Mouse (Mus musculus): ENCODE data around the gene Mms22l. TPM values are rescaled to one million over a fixed set of nuclear protein-coding genes. Genes with fewer than 3 reads are reported as not detected.

Gene Mms22l
- polyA plus RNA-seq, 1 experiment, result 63.7 TPM

- Histone ChIP-seq H3K36me3 (ENCODE audit: control insufficient read depth, insufficient read depth, low read length, poor library complexity, severe bottlenecking) (peaks cover 38% of the 10 kb centered on the region), H3K9me3 (replicated peaks; ENCODE audit: control insufficient read depth, insufficient read depth, low read length, poor library complexity, severe bottlenecking) (no peaks in the 10 kb centered on the region), H3K4me1 (ENCODE audit: control insufficient read depth, insufficient read depth, low read length) (no peaks in the 10 kb centered on the region), H3K27ac (ENCODE audit: insufficient read depth, low read length) (no peak overlapping the region), H3K4me3 (ENCODE audit: low read depth, low read length) (no peak overlapping the region), H3K27me3 (ENCODE audit: control insufficient read depth, insufficient read depth, low read length, poor library complexity, severe bottlenecking) (no peaks in the 10 kb centered on the region), H3K9ac (ENCODE audit: low read depth, poor library complexity, severe bottlenecking) (no peak overlapping the region)
- TF ChIP-seq EP300 (IDR thresholded peaks at IDR 0.05; ENCODE audit: insufficient read depth, low read depth, low read length) (no peak), CTCF (IDR thresholded peaks at IDR 0.05; ENCODE audit: low read depth, low read length) (no peak), POLR2A (IDR thresholded peaks at IDR 0.05; ENCODE audit: insufficient read depth, low read length) (no peak)
These were observed 105.5 kb downstream of the Mms22l start for GRCm38 (mm10) chr4:24601711-24602110.

DNA sequence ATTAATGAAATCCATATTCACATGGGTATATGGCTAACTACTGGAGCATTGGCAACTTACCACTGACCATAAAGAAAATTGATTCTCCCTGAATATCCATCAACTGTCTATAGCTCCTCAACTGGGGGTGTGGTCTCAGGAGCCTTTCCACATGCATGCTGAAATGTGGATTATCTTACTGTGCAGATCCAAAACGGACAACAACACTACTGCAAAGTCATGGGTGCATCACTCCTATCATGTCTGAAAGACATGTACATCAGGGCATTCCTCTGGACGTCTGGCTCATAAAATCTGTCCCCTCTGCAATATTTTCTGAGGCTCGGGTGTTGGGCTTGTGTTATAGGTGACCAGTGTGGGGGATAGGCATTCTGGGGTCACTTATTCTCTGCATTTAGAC lies 112.8 kb downstream of the Mms22l start:
- no peak overlapping the region for H3K9ac ChIP-seq (ENCODE audit: low read depth, poor library complexity, severe bottlenecking)
- no peak overlapping the region for H3K27ac ChIP-seq (ENCODE audit: insufficient read depth, low read length)
- peaks cover 11% of the 10 kb centered on the region for H3K36me3 ChIP-seq (ENCODE audit: control insufficient read depth, insufficient read depth, low read length, poor library complexity, severe bottlenecking)
- no peaks in the 10 kb centered on the region for H3K27me3 ChIP-seq (ENCODE audit: control insufficient read depth, insufficient read depth, low read length, poor library complexity, severe bottlenecking)
- no peak overlapping the region for H3K4me3 ChIP-seq (ENCODE audit: low read depth, low read length)
- TF ChIP-seq EP300 (IDR thresholded peaks at IDR 0.05; ENCODE audit: insufficient read depth, low read depth, low read length), result no peak
- TF ChIP-seq CTCF (IDR thresholded peaks at IDR 0.05; ENCODE audit: low read depth, low read length), result no peak
- no peak for TF ChIP-seq POLR2A (IDR thresholded peaks at IDR 0.05; ENCODE audit: insufficient read depth, low read length)
- H3K4me1 ChIP-seq (ENCODE audit: control insufficient read depth, insufficient read depth, low read length), result no peaks in the 10 kb centered on the region
- no peaks in the 10 kb centered on the region for H3K9me3 ChIP-seq (replicated peaks; ENCODE audit: control insufficient read depth, insufficient read depth, low read length, poor library complexity, severe bottlenecking)

DNA sequence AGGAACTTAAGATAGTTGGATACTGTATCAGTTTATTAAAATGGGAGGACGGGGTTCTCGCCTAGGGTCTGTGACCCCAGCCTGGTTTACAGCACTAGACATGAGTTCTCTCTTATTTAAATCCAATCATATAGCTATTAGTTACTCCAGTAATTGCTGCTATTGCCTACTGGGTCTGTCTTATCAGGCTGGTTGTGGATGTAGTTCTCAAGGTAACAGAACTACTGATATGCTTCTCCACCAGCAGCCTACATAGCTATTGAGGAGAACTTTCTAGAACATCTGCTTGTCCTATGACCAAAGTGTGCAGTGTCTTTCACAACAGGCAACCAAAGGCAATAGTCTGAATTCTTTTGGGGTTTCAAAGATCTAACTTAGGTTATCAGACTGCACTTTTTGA lies 113.3 kb downstream of the Mms22l start:
- no peaks in the 10 kb centered on the region for H3K27me3 ChIP-seq (ENCODE audit: control insufficient read depth, insufficient read depth, low read length, poor library complexity, severe bottlenecking)
- no peak overlapping the region for H3K9ac ChIP-seq (ENCODE audit: low read depth, poor library complexity, severe bottlenecking)
- H3K27ac ChIP-seq (ENCODE audit: insufficient read depth, low read length), result no peak overlapping the region
- peaks cover 11% of the 10 kb centered on the region for H3K36me3 ChIP-seq (ENCODE audit: control insufficient read depth, insufficient read depth, low read length, poor library complexity, severe bottlenecking)
- no peaks in the 10 kb centered on the region for H3K9me3 ChIP-seq (replicated peaks; ENCODE audit: control insufficient read depth, insufficient read depth, low read length, poor library complexity, severe bottlenecking)
- H3K4me3 ChIP-seq (ENCODE audit: low read depth, low read length), result no peak overlapping the region
- H3K4me1 ChIP-seq (ENCODE audit: control insufficient read depth, insufficient read depth, low read length), result no peaks in the 10 kb centered on the region
- no peak for TF ChIP-seq EP300 (IDR thresholded peaks at IDR 0.05; ENCODE audit: insufficient read depth, low read depth, low read length)
- TF ChIP-seq CTCF (IDR thresholded peaks at IDR 0.05; ENCODE audit: low read depth, low read length), result no peak
- no peak for TF ChIP-seq POLR2A (IDR thresholded peaks at IDR 0.05; ENCODE audit: insufficient read depth, low read length)

DNA sequence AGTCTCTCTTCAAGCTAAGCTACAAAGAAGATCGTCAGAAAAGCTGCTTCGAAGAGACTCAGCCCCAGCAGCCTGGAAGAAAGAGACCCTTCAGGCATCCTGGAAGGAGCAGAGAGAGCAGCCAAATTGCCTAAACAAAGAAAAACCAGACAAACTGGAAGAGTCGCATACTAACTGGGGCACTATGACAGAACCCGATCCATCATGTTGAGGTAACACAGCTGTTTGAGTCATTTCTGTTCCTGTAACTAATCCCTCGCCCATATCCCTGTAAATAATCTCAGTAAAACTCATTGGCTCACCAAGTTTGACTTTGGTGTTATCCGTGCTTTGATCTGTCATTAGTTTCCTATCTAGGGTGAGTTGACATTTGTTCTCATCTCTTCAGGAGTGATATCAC lies 123.8 kb downstream of the Mms22l start:
- Histone ChIP-seq H3K27ac (ENCODE audit: insufficient read depth, low read length) (no peak overlapping the region), H3K36me3 (ENCODE audit: control insufficient read depth, insufficient read depth, low read length, poor library complexity, severe bottlenecking) (no peaks in the 10 kb centered on the region; the same call in 1 of the 2 replicates), H3K9me3 (replicated peaks; ENCODE audit: control insufficient read depth, insufficient read depth, low read length, poor library complexity, severe bottlenecking) (no peaks in the 10 kb centered on the region), H3K4me3 (ENCODE audit: low read depth, low read length) (no peak overlapping the region), H3K4me1 (ENCODE audit: control insufficient read depth, insufficient read depth, low read length) (no peaks in the 10 kb centered on the region), H3K27me3 (ENCODE audit: control insufficient read depth, insufficient read depth, low read length, poor library complexity, severe bottlenecking) (no peaks in the 10 kb centered on the region), H3K9ac (ENCODE audit: low read depth, poor library complexity, severe bottlenecking) (no peak overlapping the region)
- TF ChIP-seq CTCF (IDR thresholded peaks at IDR 0.05; ENCODE audit: low read depth, low read length) (no peak), EP300 (IDR thresholded peaks at IDR 0.05; ENCODE audit: insufficient read depth, low read depth, low read length) (no peak), POLR2A (IDR thresholded peaks at IDR 0.05; ENCODE audit: insufficient read depth, low read length) (no peak)

GRCm38 (mm10) chr4:24620440-24620839 lies 124.2 kb downstream of the Mms22l start:
- Histone ChIP-seq H3K27me3 (ENCODE audit: control insufficient read depth, insufficient read depth, low read length, poor library complexity, severe bottlenecking) (no peaks in the 10 kb centered on the region), H3K9ac (ENCODE audit: low read depth, poor library complexity, severe bottlenecking) (no peak overlapping the region), H3K27ac (ENCODE audit: insufficient read depth, low read length) (no peak overlapping the region), H3K36me3 (ENCODE audit: control insufficient read depth, insufficient read depth, low read length, poor library complexity, severe bottlenecking) (no peaks in the 10 kb centered on the region), H3K4me3 (ENCODE audit: low read depth, low read length) (no peak overlapping the region), H3K9me3 (replicated peaks; ENCODE audit: control insufficient read depth, insufficient read depth, low read length, poor library complexity, severe bottlenecking) (no peaks in the 10 kb centered on the region), H3K4me1 (ENCODE audit: control insufficient read depth, insufficient read depth, low read length) (no peaks in the 10 kb centered on the region)
- TF ChIP-seq CTCF (IDR thresholded peaks at IDR 0.05; ENCODE audit: low read depth, low read length) (peak; percentile 41), POLR2A (IDR thresholded peaks at IDR 0.05; ENCODE audit: insufficient read depth, low read length) (no peak), EP300 (IDR thresholded peaks at IDR 0.05; ENCODE audit: insufficient read depth, low read depth, low read length) (no peak)

DNA sequence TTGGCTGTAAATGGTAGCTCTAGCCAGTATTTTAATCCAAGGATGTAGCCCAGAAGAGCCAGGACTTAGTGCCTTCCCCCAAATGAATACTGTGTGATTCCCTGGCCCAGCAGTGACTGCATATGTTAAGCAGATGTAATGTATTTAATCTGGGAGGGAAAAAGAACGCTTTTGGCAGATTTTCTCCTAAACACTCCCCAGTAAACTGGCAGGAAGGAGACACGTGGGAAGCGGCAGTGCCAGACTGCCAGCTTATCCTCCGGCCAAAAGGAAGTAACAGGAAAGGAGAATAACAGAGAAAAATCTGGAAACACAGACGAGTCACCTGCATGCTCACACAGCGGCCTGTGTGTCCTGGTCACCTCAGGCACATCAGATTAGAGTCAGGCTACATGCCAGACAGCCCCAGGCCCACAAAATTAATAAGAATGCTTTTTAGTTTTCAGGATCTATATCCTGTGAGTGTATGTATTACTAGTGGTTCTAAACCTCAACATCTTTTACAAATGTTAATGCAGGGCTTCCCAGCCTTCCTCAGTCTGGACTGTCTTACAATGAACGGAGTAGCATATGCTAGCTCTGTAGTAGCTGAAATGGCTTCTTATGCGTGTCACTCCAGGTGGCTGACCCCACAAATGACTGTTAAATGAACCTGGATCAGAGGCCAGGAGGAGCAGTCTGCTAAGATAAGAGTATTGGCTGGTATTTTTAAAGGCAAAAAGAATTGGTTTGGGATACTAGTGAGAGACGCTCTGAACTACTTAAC lies 125.4 kb downstream of the Mms22l start:
- Histone ChIP-seq H3K36me3 (ENCODE audit: control insufficient read depth, insufficient read depth, low read length, poor library complexity, severe bottlenecking) (no peaks in the 10 kb centered on the region), H3K9me3 (replicated peaks; ENCODE audit: control insufficient read depth, insufficient read depth, low read length, poor library complexity, severe bottlenecking) (no peaks in the 10 kb centered on the region), H3K4me3 (ENCODE audit: low read depth, low read length) (no peak overlapping the region), H3K27ac (ENCODE audit: insufficient read depth, low read length) (no peak overlapping the region), H3K4me1 (ENCODE audit: control insufficient read depth, insufficient read depth, low read length) (no peaks in the 10 kb centered on the region), H3K27me3 (ENCODE audit: control insufficient read depth, insufficient read depth, low read length, poor library complexity, severe bottlenecking) (no peaks in the 10 kb centered on the region), H3K9ac (ENCODE audit: low read depth, poor library complexity, severe bottlenecking) (no peak overlapping the region)
- TF ChIP-seq CTCF (IDR thresholded peaks at IDR 0.05; ENCODE audit: low read depth, low read length) (no peak), EP300 (IDR thresholded peaks at IDR 0.05; ENCODE audit: insufficient read depth, low read depth, low read length) (no peak), POLR2A (IDR thresholded peaks at IDR 0.05; ENCODE audit: insufficient read depth, low read length) (no peak)

All from ES-Bruce4 (cell line).